Mouse (Mus musculus) gastrocnemius, adult 18-20 months (tissue): ENCODE data around the gene Herc3. TPM values are rescaled to one million over a fixed set of nuclear protein-coding genes. Genes with fewer than 3 reads are reported as not detected.

Source experiments
- DNase-seq: peaks from one replicate; pipeline ENCODE4 v3.0.0; 2021; ENCODE audit warnings: low spot score
- total RNA-seq, 2 experiments: library from RNA; stranded (reverse); gene quantifications; 2 replicates each; pipeline ENCODE4 v1.2.3; 2021

The Herc3 gene
- total RNA-seq, 2 experiments from 2014 or later = 50.9 to 64.2 TPM

DNA sequence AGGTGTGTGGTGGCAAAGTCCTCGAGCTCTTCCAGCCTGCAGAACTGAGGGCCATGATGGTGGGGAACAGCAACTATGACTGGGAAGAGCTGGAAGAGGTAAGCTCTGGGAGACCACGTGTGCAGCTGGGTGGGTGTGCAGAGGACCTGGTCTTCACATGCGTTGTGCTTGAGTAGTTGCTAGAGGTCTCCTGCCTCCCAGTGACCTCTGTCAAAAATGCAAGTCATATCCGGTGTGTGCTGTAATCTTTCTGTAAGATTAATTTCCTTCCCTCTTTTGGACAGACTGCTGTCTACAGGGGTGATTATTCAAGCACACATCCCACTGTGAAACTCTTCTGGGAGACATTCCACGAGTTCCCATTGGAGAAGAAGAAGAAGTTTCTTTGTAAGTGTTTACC is 85.2 kb downstream of the Herc3 start:
- no peak for DNase-seq

DNA sequence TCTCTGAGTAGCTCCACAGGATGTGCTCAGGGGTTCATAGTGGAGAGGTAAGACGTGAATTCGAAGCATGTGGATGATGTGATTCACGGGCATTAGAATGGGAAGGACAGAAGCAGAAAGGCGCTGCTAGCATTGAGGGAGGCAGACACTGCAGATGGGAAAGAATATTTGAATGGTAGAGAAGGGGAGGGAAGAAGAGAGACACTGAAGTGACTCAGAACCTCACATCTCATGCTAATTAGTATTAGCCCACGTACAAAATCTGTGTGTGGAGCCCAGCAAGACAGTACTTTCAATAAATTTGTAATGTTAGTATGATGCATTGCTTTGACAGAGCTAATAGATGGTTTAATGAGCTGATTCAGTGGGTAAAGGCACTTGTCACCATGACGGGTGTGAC is 89.5 kb downstream of the Herc3 start:
- no peak for DNase-seq

GRCm38 (mm10) chr6:58921623-58922022 is 90.4 kb downstream of the Herc3 start:
- no peak for DNase-seq

DNA sequence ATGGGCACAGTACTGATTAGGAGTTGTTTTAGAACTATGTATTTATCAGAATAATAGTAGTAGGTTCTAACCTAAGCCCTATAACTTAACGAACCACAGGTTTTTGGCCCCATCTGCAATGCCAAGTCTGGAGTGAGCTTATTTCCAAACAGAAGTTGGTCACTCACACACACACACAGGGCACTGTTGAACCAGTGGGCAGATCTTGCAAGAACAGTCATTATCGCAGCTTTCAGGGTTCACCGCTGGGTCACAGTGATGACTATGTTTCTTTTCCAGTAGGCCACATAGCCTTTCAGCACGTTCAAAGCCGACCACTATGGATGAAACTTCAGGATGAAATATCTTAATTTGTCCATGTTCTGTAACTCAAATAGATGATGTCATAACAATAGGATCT is 91.2 kb downstream of the Herc3 start:
- DNase-seq = no peak

DNA sequence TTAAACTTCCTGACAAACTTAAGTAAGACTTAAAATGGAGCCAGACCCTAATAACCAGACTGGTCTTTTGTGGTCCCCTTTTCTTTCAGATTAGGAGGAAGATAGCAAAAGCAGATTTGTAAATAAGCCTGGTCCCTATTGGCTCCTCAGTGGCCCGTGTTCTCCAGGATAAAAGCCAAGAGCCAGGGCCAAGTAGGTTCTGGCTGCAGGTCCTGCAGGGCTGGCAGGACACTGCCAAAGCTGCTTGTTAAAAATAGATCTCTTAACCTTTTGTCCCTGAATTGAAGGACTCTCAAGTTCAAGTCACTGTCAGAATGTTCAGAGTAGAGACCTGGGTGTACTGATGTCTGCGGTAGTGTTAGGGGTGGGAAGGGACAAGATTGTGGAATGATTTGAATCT is 96.6 kb downstream of the Herc3 start:
- DNase-seq = peak; percentile 78

DNA sequence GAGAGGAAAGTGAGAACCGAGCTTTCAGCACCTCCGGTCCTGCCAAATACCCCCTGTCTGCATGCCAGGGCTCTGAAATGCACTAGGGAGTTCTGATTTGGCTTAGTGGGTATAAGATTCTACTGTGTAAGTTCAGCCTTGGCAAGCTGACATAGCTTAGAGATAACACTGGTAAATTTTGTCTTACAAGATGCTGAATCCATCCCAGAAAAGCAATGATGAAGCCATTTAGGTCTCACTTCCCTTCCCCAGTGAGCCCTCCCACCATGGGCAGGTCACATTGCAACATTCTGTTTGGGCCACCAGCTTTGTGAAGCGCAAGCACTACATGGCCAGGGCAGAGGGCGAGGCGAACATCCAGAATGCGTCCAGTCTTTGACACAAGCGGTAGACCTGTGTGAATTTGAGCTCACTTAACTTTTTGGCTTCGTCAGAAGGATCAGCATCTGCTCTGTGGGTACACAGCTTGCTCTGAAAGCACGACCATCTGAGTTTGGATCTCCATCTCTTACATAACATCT is 98.7 kb downstream of the Herc3 start:
- DNase-seq = peak; percentile 75

DNA sequence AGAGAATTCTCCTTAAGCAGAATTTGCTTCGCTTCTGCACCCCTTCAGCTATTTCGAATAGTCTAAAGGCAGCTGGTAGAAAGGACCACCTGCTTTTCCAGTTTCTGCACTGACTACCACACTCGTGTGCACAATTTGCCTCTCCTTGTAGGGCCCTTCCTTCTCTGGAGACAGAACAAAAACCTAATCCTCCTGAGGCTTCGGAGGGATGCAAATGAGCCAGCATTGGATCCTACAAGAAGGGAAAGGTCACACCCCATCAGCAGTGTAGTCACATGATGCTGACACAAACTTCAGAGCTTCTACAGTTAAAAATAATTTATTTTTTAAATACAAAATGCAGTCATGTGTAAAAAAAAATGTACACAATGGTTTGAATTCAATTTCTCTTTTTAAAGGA is 99.9 kb downstream of the Herc3 start:
- DNase-seq = no peak

DNA sequence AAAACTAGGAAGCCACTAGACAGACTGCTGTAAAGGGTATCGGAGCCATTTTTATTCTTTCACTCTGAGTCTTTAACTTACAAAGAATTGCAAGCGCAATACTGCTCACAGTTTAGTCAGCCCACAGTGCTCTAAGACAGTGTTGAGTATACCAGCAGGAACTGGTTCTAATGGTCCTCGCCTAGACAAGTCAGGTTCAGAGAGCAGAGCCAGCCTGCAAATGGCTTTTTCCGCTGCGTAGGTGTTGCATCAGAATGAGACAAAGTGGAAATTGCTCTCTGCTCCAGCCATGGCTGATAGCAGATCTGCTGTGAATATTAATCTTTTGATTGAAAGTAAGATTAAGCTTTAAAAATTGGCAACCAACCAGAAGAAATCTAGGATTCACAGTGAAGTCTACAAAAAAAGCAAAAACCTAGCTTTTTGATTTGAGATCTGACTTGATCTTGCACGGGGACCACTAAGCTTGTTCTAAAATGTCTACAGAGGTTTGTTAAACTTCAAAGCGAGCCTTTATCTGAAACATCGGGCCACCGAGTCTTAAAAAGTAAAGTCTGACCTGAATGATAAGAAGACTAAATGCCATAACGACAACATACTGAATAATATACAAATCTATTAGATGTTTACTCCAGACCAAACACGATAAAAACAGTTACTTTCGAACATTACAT is 101.4 kb downstream of the Herc3 start:
- DNase-seq = no peak

GRCm38 (mm10) chr6:58933189-58933913 is 102.1 kb downstream of the Herc3 start:
- no peak for DNase-seq

GRCm38 (mm10) chr6:58934144-58934543 is 102.9 kb downstream of the Herc3 start:
- DNase-seq = no peak

DNA sequence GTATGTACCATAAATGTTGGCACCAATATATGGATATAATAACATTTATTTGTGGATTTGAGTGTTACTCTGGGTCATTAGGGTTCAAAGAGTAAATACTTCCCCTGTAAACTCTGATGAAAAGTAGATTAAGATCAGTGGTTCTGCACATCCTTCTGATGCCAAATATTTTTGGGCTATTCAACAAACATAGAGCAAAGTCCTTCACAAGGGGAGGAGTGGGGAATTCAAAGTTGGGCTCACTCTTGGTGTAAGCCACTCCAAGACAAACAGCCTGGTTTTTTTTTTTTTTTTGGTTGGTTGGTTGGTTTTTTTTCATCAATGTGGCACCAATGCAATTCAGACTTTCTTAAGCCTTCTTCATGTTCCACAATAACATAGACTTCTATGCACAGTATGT is 106.5 kb downstream of the Herc3 start:
- DNase-seq = no peak

DNA sequence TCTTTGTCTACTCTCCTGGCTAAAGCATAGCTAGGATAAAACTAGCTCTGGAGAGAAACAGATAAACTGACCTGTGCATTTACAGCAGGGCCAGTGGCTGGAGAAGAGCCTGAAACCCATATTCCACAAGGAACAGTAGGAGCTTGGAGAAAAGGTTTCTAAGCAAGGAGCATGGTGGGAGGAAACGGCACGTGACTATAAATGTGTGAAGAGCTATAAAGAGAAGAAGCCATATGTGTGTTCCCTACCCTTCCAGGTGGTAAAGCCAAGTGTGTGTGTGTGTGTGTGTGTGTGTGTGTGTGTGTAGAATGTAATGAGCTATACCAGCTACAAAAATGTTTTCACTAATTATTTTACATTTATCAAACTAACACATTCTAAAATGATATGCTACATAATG is 111.0 kb downstream of the Herc3 start:
- DNase-seq = no peak

- DNase-seq = no peak
Observed at GRCm38 (mm10) chr6:58943958-58944357, 112.7 kb downstream of the Herc3 start.

GRCm38 (mm10) chr6:58946246-58946645 is 115.0 kb downstream of the Herc3 start:
- DNase-seq = no peak

GRCm38 (mm10) chr6:58946840-58947239 is 115.6 kb downstream of the Herc3 start:
- DNase-seq = peak; percentile 10

GRCm38 (mm10) chr6:58950410-58950809 is 119.1 kb downstream of the Herc3 start:
- no peak for DNase-seq

DNA sequence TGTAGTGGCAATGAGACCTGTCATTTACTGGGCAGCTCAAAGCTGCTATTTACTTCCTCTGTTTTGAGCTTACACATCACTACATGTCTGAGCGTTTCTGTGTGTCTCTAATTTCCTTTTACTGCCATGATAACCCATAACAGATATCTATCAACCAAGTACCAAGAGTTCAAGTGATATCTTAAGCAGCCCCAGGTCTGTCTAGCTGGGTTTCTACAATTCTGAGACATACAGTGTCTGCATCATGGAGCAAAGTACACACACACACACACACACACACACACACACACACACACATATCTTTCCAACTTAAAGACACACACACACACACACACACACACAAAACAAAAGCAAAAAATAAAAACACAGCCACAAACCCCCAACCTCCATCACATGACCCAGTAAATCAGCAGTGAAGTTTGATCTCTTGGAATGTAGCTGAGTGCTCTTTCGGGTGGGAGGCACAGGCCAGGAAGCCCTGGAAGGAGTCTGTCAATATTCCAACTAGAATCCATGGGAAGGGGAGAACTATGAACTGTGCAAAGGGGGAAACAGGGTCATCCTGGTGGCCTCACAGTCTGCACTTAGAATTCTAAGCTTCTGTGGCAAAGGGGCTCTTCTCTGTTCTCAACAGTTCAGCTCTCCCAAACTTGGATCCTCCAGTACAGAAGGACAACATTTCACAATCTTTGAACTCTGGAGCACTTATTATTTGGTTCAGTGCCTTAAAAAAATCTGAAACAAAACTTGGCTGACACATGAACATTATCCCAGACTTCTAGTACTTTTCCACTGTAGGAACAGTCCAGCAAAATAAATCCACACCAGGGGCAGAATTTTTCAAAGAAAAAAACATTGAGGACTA is 120.1 kb downstream of the Herc3 start:
- peak; percentile 23 for DNase-seq

DNA sequence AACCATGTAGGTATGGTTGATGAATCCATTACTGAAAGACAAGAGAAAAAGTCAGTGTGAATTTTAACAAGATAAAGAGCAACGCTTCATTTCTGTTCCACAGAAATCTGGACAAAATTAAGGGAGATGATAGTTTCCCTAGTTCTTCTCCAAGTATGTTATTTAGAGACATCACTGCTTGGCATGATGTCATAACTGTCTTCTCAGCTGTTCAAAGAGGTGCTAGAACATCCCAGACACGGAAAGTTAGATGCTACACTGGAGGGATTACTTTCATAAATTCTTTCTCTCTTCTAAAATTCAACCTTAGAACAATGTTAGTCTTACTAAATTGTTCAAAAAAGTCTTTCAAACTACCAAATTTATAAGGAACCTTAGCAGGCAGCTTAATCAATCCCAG is 129.3 kb downstream of the Herc3 start:
- DNase-seq = no peak

- no peak for DNase-seq
Observed at GRCm38 (mm10) chr6:58962691-58963090, 131.4 kb downstream of the Herc3 start.

DNA sequence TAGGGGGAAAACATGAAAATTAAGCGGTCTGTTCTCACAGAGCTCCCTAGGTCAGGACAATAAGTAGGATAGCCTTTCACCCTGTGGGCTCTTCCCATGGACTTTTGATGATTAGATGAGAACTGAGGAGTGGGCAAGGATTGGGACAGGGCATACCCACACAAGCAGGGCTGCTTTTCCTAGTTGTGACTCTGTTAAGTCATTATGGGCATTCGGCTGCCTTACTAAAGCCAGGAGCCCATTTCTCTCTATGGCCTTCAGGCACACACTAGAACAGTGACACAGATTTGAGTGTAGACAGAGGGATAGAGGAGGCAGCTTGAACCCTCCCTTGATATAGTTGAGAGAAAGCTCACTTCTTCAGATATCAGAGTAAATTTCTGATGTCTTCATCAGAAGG is 132.8 kb downstream of the Herc3 start:
- DNase-seq = no peak

DNA sequence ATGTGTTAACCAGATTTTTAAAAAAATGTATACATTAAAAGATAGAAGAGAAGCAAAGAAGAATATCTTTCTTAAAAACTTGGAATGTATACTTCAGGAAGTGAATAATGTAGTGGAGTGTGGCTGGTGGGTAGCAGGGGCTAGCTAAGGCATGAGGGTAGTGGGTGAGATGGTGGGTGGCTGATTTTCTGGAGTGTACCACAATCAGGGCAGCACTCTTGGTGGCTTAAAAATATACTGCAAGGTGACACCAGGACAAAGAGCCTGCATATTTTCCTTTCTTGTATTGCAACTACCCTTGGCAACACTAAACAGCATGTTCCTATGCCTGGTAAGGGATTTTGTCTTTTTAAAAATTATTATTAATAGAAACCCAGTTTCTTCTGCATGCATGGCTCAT is 133.3 kb downstream of the Herc3 start:
- DNase-seq = no peak
